Mouse (Mus musculus) adrenal gland, adult 18-20 months (tissue): ENCODE measurements around the gene Afap1. TPM values are rescaled to one million over a fixed set of nuclear protein-coding genes. Genes with fewer than 3 reads are reported as not detected.
A peak's percentile ranks its signal among the peaks of the same experiment; 100 is the strongest.

Source experiments
- DNase-seq, 2 experiments: peaks; one replicate each; pipeline ENCODE4 v3.0.0; 2021 to 2022; ENCODE audit warnings: low spot score in 2 of 2
- total RNA-seq, 2 experiments: library from RNA; stranded (reverse); gene quantifications; 1 replicate in 1 of 2; 2 replicates in 1 of 2; pipeline ENCODE4 v1.2.3; 2021

Gene Afap1
- total RNA-seq, 2 experiments from 2014 or later, result 15.3 to 33.0 TPM

GRCm38 (mm10) chr5:35926511-35926910, 33.4 kb downstream of the Afap1 start:
- DNase-seq, result no peak

DNA sequence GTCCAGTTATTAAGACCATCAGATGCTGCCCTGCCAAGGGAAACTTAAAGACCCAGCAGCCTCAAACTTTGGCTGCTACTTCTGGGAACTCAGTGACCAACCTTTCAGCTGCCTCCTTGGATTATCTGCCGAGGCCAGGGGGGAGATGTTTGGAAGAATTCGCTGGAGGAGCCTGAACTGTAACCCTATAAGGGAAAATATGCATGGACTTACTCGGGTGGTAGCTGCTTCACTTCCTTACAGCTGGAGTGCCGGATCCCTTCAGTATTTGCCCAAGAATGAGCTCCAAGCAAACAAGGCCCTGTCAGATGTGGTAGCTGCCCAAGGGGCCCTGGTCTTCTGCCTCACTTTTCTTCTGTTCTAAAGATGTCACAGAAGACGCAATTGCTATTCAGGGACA, 38.2 kb downstream of the Afap1 start:
- no peak for DNase-seq

- no peak for DNase-seq
These were observed 39.9 kb downstream of the Afap1 start for GRCm38 (mm10) chr5:35933059-35933458.

- DNase-seq, result no peak
These were observed 42.8 kb downstream of the Afap1 start for GRCm38 (mm10) chr5:35935939-35936338.

DNA sequence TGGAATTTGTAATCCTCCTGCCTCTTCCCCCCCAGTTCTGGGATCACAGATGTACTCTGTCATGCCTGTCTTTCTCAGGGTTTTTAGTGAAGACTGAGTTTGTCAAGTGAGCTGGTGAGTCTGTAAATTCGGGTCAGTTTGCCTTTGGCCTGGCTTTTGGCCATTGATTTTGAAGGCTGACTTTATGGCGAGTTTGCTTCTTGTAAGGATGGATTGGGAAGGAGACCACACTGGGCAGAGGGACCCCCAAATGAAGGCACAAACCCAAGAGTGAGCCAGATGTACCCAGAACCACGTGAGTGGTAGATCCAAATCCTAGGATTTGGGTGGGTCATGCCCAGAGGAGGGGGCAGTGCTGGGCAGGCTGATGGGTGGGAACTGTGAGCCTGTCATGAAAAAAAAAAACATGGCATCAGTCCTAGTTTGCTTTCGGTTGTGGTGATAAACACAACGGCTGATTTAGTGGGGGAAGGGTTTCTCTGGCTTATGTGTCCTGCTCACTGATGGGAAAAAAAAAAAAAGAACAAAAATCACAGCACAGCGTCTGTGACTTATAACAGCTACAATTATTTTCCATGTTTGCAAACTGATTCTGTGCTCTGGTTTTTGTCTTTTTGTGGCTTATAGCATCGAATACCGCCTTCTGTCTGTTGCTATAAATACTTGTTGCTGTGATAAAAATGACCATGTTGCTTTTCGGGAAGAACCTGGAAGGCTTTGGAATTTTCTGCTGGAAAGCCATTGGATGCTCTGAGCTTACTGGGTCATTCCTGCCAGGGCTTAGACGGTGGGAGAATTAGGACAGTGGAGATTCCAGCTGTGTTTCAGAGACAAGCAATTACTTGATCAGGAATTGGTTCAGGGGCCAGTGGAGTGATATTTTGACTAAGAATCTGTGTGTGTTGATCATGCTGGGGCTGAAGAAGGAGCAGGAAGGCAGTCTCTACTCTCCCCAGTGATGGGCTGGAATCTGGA, 45.4 kb downstream of the Afap1 start:
- DNase-seq, result no peak

GRCm38 (mm10) chr5:35939958-35940357, 46.8 kb downstream of the Afap1 start:
- no peak for DNase-seq

DNA sequence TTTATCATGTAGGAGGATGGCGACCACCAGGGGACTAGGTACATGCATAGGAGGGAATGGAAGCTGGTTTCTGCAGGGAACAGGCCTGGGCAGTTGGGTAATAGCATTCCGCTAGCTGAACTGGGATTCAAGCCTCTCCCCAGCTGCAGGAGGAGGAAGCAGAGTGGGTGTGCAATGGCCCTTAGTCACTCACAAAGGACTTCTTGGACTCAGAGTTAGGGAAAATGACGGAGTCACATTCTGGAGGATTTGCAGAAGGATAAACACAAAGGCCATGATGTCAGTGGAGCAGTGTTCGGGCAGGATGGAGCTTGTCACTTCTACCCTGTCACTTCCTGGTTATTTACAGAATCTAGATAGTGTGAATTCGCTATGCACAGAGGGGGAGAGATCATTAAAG, 50.4 kb downstream of the Afap1 start:
- no peak for DNase-seq

DNA sequence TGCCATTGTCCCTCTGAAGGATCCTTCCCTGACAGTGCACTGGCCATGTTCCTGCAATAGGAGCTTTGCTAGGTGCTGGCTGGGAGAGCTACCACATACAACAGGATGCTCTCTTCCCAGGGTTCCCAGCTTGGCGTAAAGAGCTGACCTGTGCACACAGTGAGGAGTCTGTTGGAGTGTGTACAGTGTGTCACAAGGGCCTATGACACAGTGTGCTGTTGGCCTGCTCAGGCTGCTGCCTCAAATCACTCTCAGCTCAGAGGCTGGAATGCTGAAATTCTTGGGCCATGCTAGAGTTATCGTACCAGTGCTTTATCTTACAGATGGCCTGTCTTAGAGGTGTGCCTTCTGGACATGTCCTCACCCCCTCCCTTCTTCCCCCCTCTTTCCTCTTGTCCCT, 53.7 kb downstream of the Afap1 start:
- DNase-seq, result no peak

DNA sequence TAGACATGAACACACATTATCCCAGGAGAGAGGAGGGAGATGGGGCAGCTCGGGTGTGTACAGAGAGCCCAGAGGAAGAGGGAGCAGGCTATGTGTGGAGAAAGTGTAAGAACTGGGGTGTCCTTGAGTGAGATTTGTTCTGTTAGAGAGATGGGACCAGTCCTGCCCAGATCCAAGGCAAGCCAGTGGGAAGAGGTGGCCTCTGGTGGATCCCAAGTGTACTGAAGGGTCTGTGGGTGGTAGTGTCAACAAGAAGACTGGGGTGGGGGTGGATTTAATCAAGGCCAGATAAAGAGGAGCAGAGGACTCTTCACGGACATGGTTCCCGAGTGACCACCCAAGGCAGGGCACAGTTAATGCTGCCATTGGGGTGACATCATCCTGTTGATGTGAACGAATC, 54.3 kb downstream of the Afap1 start:
- DNase-seq, result no peak

- DNase-seq, result peak in 1 of 2 experiments; percentile 36
These were observed 55.3 kb downstream of the Afap1 start for GRCm38 (mm10) chr5:35948225-35948975.

DNA sequence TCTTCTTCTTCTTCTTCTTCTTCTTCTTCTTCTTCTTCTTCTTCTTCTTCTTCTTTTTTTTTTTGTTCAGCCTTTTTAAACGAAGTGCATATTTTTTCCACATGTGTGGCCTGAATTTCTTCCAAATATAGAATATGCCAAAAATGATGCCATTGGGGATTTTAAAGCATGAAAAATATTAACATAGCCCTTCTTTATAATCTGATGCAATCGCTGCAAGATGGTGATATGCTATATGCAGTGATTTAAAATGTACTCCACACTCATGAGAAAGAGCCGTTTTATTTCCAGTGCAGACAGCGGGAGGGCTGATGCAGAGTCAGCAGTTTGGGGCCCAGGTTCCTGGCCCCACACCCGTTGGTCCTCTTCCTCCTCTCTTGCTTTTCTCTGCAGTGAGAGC, 55.9 kb downstream of the Afap1 start:
- no peak for DNase-seq

GRCm38 (mm10) chr5:35950504-35950903, 57.4 kb downstream of the Afap1 start:
- DNase-seq, result no peak

- DNase-seq, result no peak
These were observed 61.1 kb downstream of the Afap1 start for GRCm38 (mm10) chr5:35954055-35954718.

DNA sequence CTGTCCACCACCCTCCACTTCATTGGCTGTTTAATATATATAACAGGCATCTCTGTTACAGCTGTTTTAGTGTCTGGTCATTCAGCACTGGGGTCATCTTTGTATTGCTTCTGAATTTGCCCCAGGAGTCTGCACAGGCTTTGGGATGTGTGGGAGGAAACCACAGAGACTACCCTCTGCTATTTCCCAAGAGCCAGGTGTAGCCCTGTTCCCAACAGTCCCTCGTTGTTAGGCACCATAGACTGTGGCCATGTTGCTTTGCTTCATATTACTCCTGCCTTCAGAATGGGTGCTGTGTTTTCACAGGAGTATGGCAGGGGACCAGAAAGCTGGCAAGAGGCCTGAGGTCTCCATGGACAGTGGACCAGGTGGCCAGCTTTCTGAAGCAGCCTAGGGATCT, 63.1 kb downstream of the Afap1 start:
- DNase-seq, result no peak

DNA sequence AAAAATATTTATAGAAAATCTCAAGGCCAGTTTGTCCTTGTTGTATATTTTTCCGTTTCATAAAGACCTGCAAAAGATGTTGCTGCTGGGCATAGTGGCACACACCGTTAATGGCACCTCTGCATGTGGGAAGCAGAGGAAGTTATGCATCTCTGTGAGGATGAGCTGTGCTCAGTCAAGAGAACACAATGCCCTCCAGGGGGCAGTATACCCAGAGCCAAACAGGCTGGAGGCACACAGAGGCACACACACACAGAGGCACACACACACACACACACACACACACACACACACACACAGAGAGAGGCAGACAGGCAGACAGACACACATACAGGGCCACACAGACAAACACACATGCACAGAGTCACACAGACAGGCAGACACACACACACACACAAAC, 65.6 kb downstream of the Afap1 start:
- DNase-seq, result no peak

DNA sequence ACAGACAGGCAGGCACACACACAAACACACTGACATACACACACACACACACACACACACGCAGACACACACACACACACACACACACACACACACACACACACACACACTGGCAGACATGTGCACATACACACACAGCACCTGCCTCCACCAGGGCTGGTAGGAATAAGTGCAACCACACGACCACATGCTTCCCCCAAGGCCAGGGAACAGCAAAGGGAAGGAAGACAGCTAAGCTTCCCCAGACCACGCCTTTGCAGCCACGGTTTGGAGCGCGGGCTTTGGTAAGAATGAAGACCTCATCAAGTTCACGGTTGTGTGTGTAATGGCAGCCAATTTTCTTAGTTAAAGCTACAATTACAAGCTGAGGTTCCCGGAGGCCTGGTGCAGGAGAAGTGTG, 67.0 kb downstream of the Afap1 start:
- no peak for DNase-seq

GRCm38 (mm10) chr5:35961271-35961670, 68.2 kb downstream of the Afap1 start:
- no peak for DNase-seq

GRCm38 (mm10) chr5:35963635-35964034, 70.5 kb downstream of the Afap1 start:
- no peak for DNase-seq

- no peak for DNase-seq
These were observed 71.9 kb downstream of the Afap1 start for GRCm38 (mm10) chr5:35965036-35965435.

DNA sequence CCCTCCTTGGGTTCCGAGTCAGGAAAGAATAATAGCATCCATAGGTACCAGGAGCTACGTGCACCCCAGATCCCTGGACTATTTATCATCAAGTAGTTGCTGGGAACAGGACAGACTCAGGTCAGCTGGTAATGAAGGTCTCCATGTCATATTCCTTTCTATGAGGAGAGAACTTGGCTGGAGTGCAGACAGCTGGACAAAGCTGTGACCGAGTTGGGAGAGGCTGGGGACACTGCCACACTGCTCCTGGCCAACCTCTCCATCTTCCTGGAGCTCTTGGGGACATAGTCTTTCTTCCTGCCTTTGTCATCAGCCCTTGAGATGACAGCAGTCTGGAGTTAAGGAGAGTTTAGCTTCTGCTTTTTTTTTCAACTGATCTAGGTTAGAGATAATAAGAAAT, 76.7 kb downstream of the Afap1 start:
- no peak for DNase-seq

DNA sequence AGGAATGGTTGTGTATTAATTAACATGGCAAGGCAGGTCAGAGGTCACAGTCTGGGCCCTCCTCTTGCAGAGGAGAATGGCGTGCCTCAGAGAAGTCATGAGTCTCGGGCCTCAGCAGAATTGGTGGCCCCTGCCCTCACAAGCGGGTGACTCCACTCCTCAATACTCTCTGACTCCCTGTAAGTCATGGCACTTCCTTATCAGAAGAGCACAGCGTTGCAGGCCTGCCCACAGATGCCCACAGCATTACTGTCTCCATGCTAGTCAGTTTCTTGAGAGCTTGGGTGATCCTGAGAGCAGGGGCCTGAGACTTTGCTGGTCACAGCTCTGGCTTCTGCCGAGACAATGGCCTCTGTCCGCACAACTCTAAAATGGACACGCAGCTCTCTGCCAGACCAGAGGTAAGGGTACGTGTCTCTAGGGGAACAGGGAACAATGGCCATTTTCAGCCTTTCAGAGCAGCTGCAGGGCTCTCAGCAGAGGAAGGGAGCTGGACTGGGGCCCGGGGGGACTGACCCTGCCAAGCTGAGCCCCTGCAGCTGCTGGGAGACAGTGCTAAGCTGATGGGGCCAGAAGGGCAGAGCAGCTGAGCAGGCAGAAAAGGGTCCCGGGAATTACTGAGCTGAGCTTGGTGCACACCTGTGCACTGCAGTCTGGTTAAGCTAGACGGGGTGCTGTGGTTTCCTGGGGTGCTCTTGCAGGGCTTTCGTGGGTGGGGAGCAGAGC, 77.4 kb downstream of the Afap1 start:
- DNase-seq, result no peak
